Mouse (Mus musculus): Measurements from ENCODE around the gene Naa40. TPM values are rescaled to one million over a fixed set of nuclear protein-coding genes. Genes with fewer than 3 reads are reported as not detected.

The Naa40 gene
- polyA plus RNA-seq, 1 experiment, result 15.8 TPM

GRCm38 (mm10) chr19:7176041-7176696 lies 64.8 kb downstream of the Naa40 start:
- Histone ChIP-seq H3K4me3 (replicated peaks) (no peak overlapping the region), H3K36me3 (replicated peaks; ENCODE audit: low read length) (no peaks in the 10 kb centered on the region), H3K4me1 (peaks cover 22% of the 10 kb centered on the region), H3K9me3 (no peaks in the 10 kb centered on the region; the same call in 1 of the 2 replicates), H3K27me3 (replicated peaks) (peaks cover 93% of the 10 kb centered on the region)
- TF ChIP-seq FLI1 (IDR thresholded peaks at IDR 0.05; ENCODE audit: low read length), result no peak
- TF ChIP-seq GATA1 (IDR thresholded peaks at IDR 0.05; ENCODE audit: borderline replicate concordance, low read length), result no peak

Other genes with a start within 250 kb of the Naa40 start
- gene Dnajc4, start 248.6 kb downstream of the Naa40 start, polyA plus RNA-seq (2012; ENCODE audit: insufficient read depth, low replicate concordance), result 19.1 and 20.6 TPM in 2 replicates
- 6.7 and 9.1 TPM in 2 replicates for gene Nudt22, start 245.1 kb downstream of the Naa40 start, polyA plus RNA-seq (2012; ENCODE audit: insufficient read depth, low replicate concordance)
- gene Trpt1, start 245.1 kb downstream of the Naa40 start, polyA plus RNA-seq (2012; ENCODE audit: insufficient read depth, low replicate concordance), result 0.57 TPM in 1 of 2 replicates, not detected in the other
- 5,058 and 7,219 TPM in 2 replicates for gene Fermt3, start 221.7 kb downstream of the Naa40 start, polyA plus RNA-seq (2012; ENCODE audit: insufficient read depth, low replicate concordance)
- 29.9 and 116 TPM in 2 replicates for gene Stip1, start 201.2 kb downstream of the Naa40 start, polyA plus RNA-seq (2012; ENCODE audit: insufficient read depth, low replicate concordance)
- 9.2 and 14.0 TPM in 2 replicates for gene Macrod1, start 184.4 kb downstream of the Naa40 start, polyA plus RNA-seq (2012; ENCODE audit: insufficient read depth, low replicate concordance)
- not detected in 2 replicates for gene Flrt1, start 135.5 kb downstream of the Naa40 start, polyA plus RNA-seq (2012; ENCODE audit: insufficient read depth, low replicate concordance)
- 111 and 112 TPM in 2 replicates for gene Otub1, start 34.9 kb downstream of the Naa40 start, polyA plus RNA-seq (2012; ENCODE audit: insufficient read depth, low replicate concordance)
- gene Cox8a, start 23.6 kb downstream of the Naa40 start, polyA plus RNA-seq (2012; ENCODE audit: insufficient read depth, low replicate concordance), result 446 and 491 TPM in 2 replicates
- gene Rcor2, start 26.1 kb upstream of the Naa40 start, polyA plus RNA-seq (2012; ENCODE audit: insufficient read depth, low replicate concordance), result 206 and 356 TPM in 2 replicates
- gene Mark2, start 100.7 kb upstream of the Naa40 start, polyA plus RNA-seq (2012; ENCODE audit: insufficient read depth, low replicate concordance), result 179 and 300 TPM in 2 replicates
- gene Spindoc, start 141.8 kb upstream of the Naa40 start, polyA plus RNA-seq (2012; ENCODE audit: insufficient read depth, low replicate concordance), result 40.6 and 204 TPM in 2 replicates
- gene 2700081O15Rik, start 176.4 kb upstream of the Naa40 start, polyA plus RNA-seq (2012; ENCODE audit: insufficient read depth, low replicate concordance), result 4.0 and 14.7 TPM in 2 replicates
- gene Rtn3, start 242.1 kb upstream of the Naa40 start, polyA plus RNA-seq (2012; ENCODE audit: insufficient read depth, low replicate concordance), result 30.0 and 59.9 TPM in 2 replicates